Mouse (Mus musculus) embryonic facial prominence, embryonic 11.5 days (tissue): ENCODE results near the gene Cyp2ab1. TPM values are rescaled to one million over a fixed set of nuclear protein-coding genes. Genes with fewer than 3 reads are reported as not detected.
"Not testable (repeated sequence)": the region's sequence is repeated elsewhere in the genome, so short reads cannot be mapped to it uniquely, and the experiment has no call there.

Experiments
- ATAC-seq: fragments of 200-750 bp; cut with Nextera tagmentation; replicated peaks from 2 replicates; pipeline ENCODE4 v1.8.0; 2017; ENCODE audit warnings: low read depth; ENCODE audit not compliant: insufficient number of reproducible peaks, low FRiP score, low TSS enrichment
- DNase-seq: peaks from one replicate; pipeline ENCODE4 v3.0.0-alpha.2; 2015; ENCODE audit warnings: low spot score
- H3K27ac ChIP-seq: fragments of 300-500 bp; sonication (generic); replicated peaks from 2 replicates; pipeline ENCODE4 v1.5.1; 2014; ENCODE audit warnings: mild to moderate bottlenecking, low read depth, low read length, control low read depth
- H3K27me3 ChIP-seq: fragments of 300-500 bp; sonication (generic); 2 replicates; pipeline ENCODE4 v1.6.1; 2014; ENCODE audit warnings: mild to moderate bottlenecking, low read length, moderate library complexity, mixed read lengths; ENCODE audit not compliant: control insufficient read depth, insufficient read depth
- H3K36me3 ChIP-seq: fragments of 300-500 bp; sonication (generic); replicated peaks from 2 replicates; pipeline ENCODE4 v1.6.1; 2014; ENCODE audit warnings: low read depth, mild to moderate bottlenecking, low read length, moderate library complexity, mixed read lengths; ENCODE audit not compliant: control insufficient read depth, insufficient read depth
- H3K4me1 ChIP-seq: fragments of 300-500 bp; sonication (generic); 2 replicates; pipeline ENCODE4 v1.6.1; 2014; ENCODE audit warnings: low read length, mixed read lengths; ENCODE audit not compliant: control insufficient read depth, insufficient read depth
- H3K4me2 ChIP-seq: fragments of 300-500 bp; sonication (generic); 2 replicates; pipeline ENCODE4 v1.6.1; 2014; ENCODE audit warnings: low read depth, mild to moderate bottlenecking, control low read depth, low read length, moderate library complexity
- H3K4me3 ChIP-seq: fragments of 300-500 bp; sonication (generic); 2 replicates; pipeline ENCODE4 v1.5.1; 2014; ENCODE audit warnings: low read depth, low read length, control low read depth
- H3K9ac ChIP-seq: fragments of 300-500 bp; sonication (generic); replicated peaks from 2 replicates; pipeline ENCODE4 v1.6.1; 2014; ENCODE audit warnings: mild to moderate bottlenecking, control low read depth, low read length
- H3K9me3 ChIP-seq: fragments of 300-500 bp; sonication (generic); replicated peaks from 2 replicates; pipeline ENCODE4 v1.6.1; 2016; ENCODE audit warnings: mild to moderate bottlenecking, low read length, inconsistent platforms, mixed read lengths; ENCODE audit not compliant: control insufficient read depth
- WGBS: fragments of 180-500 bp; shearing (Covaris S2); extraction: QIAGEN DNeasy Blood & Tissue Kit; methylation state at CpG from one replicate; pipeline ENCODE4 v1.1.7; 2014; 5-methylcytosine and 5-hydroxymethylcytosine counted together
- polyA plus RNA-seq: library from polyadenylated mRNA; unstranded; fragments of >200 nt; fragmentation: Nextera tagmentation; extraction: Ambion mirVana; gene quantifications from 2 replicates; pipeline ENCODE4 v1.2.1, GENCODE M21; 2014

The Cyp2ab1 gene
- not detected in 2 replicates for polyA plus RNA-seq

GRCm38 (mm10) chr16:20325286-20325685 is at the start of gene Cyp2ab1:
Gene Cyp2ab1 (minus strand): TSS chr16:20325404.
- H3K4me2 ChIP-seq, result no peak within 1 kb of the TSS
- no peaks in the 10 kb centered on the region for H3K9me3 ChIP-seq
- DNase-seq (no peak), ATAC-seq (no peak)
- H3K4me1 ChIP-seq, result no peaks in the 10 kb centered on the region
- no peak within 1 kb of the TSS for H3K9ac ChIP-seq
- H3K36me3 ChIP-seq, result no peaks in the 10 kb centered on the region
- H3K27me3 ChIP-seq, result no peaks in the 10 kb centered on the region
- no peak within 1 kb of the TSS for H3K4me3 ChIP-seq
- 78% methylated on average over 5 of the region's 5 CpGs for WGBS
- H3K27ac ChIP-seq, result no peak within 1 kb of the TSS

GRCm38 (mm10) chr16:20371731-20372130 is 46.5 kb upstream of the Cyp2ab1 start:
- H3K36me3 ChIP-seq, result peaks cover 6% of the 10 kb centered on the region

GRCm38 (mm10) chr16:20368221-20368620 is 43.0 kb upstream of the Cyp2ab1 start:
- 92% methylated on average over 9 of the region's 9 CpGs for WGBS
- no peak overlapping the region for H3K4me3 ChIP-seq
- no peak for DNase-seq
- H3K4me2 ChIP-seq, result no peak overlapping the region
- H3K9me3 ChIP-seq, result no peaks in the 10 kb centered on the region
- no peak overlapping the region for H3K9ac ChIP-seq
- peaks cover 3% of the 10 kb centered on the region for H3K36me3 ChIP-seq
- ATAC-seq, result no peak
- no peaks in the 10 kb centered on the region for H3K4me1 ChIP-seq
- H3K27me3 ChIP-seq, result no peaks in the 10 kb centered on the region
- H3K27ac ChIP-seq, result no peak overlapping the region

More at GRCm38 (mm10) chr16:20371731-20372130, 46.5 kb upstream of the Cyp2ab1 start:
- H3K4me2 ChIP-seq, result no peak overlapping the region
- no peak overlapping the region for H3K27ac ChIP-seq
- no peaks in the 10 kb centered on the region for H3K27me3 ChIP-seq
- H3K9me3 ChIP-seq, result no peaks in the 10 kb centered on the region
- DNase-seq (no peak), ATAC-seq (no peak)
- H3K4me3 ChIP-seq, result no peak overlapping the region
- no peak overlapping the region for H3K9ac ChIP-seq
- H3K4me1 ChIP-seq, result no peaks in the 10 kb centered on the region
- WGBS, result 79% methylated on average over 4 of the region's 4 CpGs

- Histone ChIP-seq H3K9me3 (no peaks in the 10 kb centered on the region), H3K36me3 (peaks cover 3% of the 10 kb centered on the region), H3K4me3 (no peak overlapping the region), H3K9ac (no peak overlapping the region), H3K4me2 (no peak overlapping the region), H3K27me3 (no peaks in the 10 kb centered on the region), H3K27ac (no peak overlapping the region), H3K4me1 (no peaks in the 10 kb centered on the region)
- 87% methylated on average over 11 of the region's 11 CpGs for WGBS
- ATAC-seq, result no peak
- no peak for DNase-seq
These were observed 36.9 kb upstream of the Cyp2ab1 start for GRCm38 (mm10) chr16:20362121-20362520.

GRCm38 (mm10) chr16:20361496-20361895 is 36.3 kb upstream of the Cyp2ab1 start:
- not testable (repeated sequence) for H3K9me3 ChIP-seq, H3K27me3 ChIP-seq, DNase-seq, H3K27ac ChIP-seq, H3K4me2 ChIP-seq, H3K36me3 ChIP-seq, ATAC-seq, H3K4me1 ChIP-seq, H3K9ac ChIP-seq, H3K4me3 ChIP-seq
- 98% methylated on average over 3 of the region's 3 CpGs for WGBS

GRCm38 (mm10) chr16:20359643-20360295 is 34.6 kb upstream of the Cyp2ab1 start:
- Histone ChIP-seq H3K36me3 (no peaks in the 10 kb centered on the region; the same call in 1 of the 2 replicates), H3K4me2 (no peak overlapping the region), H3K27ac (no peak overlapping the region), H3K4me1 (no peaks in the 10 kb centered on the region), H3K9me3 (no peaks in the 10 kb centered on the region), H3K9ac (no peak overlapping the region), H3K27me3 (no peaks in the 10 kb centered on the region), H3K4me3 (no peak overlapping the region)
- ATAC-seq (no peak), DNase-seq (no peak)
- 81% methylated on average over 9 of the region's 9 CpGs for WGBS

- Histone ChIP-seq H3K27ac (no peak overlapping the region), H3K9ac (no peak overlapping the region), H3K4me2 (no peak overlapping the region), H3K9me3 (no peaks in the 10 kb centered on the region), H3K4me1 (no peaks in the 10 kb centered on the region), H3K36me3 (no peaks in the 10 kb centered on the region; the same call in 1 of the 2 replicates), H3K4me3 (no peak overlapping the region), H3K27me3 (no peaks in the 10 kb centered on the region)
- WGBS, result 91% methylated on average over 5 of the region's 5 CpGs
- ATAC-seq (no peak), DNase-seq (no peak)
These were observed 32.6 kb upstream of the Cyp2ab1 start for GRCm38 (mm10) chr16:20357837-20358236.

- no peak for ATAC-seq
- WGBS, result 89% methylated on average over 2 of the region's 2 CpGs
- no peaks in the 10 kb centered on the region for H3K9me3 ChIP-seq
- no peaks in the 10 kb centered on the region for H3K27me3 ChIP-seq
- H3K4me1 ChIP-seq, result no peaks in the 10 kb centered on the region
- H3K4me3 ChIP-seq, result no peak overlapping the region
- DNase-seq, result no peak
- no peak overlapping the region for H3K4me2 ChIP-seq
- no peak overlapping the region for H3K9ac ChIP-seq
- no peak overlapping the region for H3K27ac ChIP-seq
- H3K36me3 ChIP-seq, result no peaks in the 10 kb centered on the region
These were observed 29.6 kb upstream of the Cyp2ab1 start for GRCm38 (mm10) chr16:20354762-20355161.
